Mouse (Mus musculus) right cerebral cortex, adult 2 months (tissue): ENCODE results near the gene Naaa.

ENCODE experiments used
- DNase-seq, 2 experiments: peaks; one replicate each; pipeline ENCODE4 v3.0.0; 2021 to 2022; ENCODE audit warnings: low spot score in 2 of 2

Naaa gene

DNA sequence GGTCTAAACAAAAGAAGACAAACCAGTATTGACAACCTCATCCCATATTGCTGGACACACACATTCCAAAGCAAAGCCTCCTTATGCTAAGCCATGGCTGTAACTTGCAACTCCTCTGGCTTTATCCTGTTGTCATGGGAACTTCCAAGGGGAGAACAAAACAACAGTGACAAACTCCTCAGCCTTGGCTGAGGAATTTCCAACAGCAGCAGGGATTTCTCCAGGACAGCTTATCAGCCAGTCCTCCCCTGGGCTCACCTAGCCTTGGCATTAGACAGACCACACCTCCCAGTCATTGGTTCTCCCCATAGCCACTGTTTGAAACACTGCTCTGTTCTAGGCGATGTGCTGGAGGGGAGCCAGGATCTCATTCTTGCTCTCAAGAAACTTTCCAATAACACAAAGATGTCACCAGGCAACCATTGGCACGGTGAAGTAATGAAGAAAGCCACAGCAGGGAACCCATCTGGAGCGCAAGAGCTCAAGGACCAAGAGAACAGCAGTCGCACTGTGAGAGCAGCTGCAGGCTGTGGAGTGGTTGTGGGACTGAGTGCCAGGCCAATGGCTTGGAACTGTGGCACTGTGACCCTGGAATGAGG is 14.1 kb downstream of the Naaa start:
- peak; percentile 69 to 79 for DNase-seq

DNA sequence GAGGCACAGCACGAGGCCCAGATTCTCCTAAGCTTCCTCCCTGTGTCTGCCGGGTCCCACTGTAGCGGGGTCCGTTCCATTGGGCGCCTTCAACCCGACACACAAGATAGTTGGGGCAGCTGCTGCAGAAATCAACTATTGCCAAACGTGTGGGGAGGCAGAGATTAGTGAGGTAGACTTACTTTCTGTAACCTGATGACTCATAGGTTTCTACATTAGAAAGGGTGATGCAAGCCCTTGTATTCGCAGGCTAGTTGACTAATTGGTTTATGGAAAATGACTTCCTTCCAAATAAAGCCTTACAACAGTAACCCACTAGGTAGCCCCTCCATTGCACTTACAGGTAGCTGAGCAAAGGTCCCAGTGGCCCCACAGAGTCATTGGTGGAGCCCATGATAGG is 15.3 kb downstream of the Naaa start:
- no peak for DNase-seq

DNA sequence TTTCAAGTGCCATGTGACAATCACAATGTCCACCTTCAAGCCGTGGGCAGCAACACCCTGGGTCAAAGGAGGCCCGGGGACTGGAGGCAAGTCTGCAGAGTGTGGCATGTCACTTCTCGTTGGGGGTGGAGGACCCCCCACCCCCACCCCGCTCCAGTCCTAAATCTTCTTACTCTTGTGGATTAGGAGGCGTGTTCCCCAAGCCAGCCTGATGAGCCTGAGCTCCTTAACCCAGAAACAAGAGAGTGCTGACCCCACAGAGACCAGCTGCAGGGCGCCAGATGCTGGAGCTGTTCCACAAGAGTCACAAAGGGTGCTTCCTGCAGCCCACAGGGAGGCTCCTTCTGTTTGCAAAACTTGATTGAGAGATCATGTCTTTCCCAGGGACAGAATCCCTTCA is 21.8 kb downstream of the Naaa start, which contains the start of gene Ppef2:
Ppef2 (minus strand) TSS at position 61 of the 400 bp plus-strand sequence.
- no peak for DNase-seq

DNA sequence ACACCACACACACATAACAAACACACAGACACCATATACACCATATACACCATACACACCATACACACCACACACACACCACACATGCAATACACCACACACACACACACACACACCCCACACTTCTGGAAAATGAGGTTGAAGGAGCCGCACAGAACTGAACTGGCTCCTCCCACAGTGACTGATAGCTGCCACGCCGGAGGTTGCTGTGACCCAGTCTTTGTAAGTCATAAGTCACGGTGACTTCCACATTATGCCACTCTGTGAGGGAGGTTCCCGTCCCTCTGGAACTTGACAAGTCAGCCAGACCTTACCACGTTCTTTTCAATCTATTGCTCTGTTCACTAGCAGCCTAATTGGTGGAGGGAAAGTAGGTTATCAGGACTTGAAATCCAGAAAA is 23.5 kb downstream of the Naaa start:
- DNase-seq, result no peak

DNA sequence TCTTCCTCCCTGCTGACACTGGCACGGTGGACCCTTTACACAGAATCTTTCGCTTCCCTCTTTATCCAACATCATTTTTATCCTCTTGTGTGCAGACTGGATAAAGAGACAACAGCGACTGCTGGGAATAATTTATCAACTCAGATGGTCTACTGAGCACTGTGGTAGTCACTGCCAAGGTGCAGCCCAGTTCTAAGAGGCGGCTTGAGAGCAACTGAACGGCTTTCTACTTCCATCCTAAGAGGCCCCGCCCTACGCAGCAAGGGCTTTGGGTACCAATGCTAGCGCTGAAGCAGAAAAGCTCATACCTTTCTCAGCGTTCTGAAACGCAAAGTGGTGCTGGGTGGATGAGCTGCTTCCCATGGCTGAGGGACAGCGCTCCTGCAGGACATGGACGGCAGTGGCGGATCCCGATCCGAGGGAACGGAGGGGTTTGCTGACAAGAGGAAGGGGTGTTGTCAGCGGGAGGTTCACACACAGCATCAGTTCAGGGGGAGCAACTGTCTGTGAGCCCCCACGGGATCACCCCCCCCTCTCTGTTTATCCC is 25.1 kb downstream of the Naaa start:
- peak in 1 of 2 experiments; percentile 43 for DNase-seq

DNA sequence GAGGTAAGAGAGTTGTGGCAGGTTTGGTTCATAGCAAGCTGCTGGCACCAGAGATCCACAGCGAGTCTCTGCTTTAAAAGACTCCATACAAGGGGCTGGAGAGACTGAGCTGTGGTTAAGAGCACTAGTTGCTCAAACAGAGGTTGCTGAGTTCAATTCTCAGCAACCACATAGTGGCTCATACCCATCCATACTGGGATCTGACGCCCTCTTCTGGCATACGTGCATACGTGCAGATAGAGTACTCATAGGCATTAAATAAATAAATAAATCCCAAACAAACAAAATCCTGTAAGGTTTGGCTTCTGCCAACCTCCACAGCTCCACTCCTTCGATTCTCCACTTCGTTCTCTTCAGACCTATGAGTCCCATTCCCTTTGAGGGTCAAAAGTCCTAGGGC is 25.9 kb downstream of the Naaa start:
- no peak for DNase-seq

DNA sequence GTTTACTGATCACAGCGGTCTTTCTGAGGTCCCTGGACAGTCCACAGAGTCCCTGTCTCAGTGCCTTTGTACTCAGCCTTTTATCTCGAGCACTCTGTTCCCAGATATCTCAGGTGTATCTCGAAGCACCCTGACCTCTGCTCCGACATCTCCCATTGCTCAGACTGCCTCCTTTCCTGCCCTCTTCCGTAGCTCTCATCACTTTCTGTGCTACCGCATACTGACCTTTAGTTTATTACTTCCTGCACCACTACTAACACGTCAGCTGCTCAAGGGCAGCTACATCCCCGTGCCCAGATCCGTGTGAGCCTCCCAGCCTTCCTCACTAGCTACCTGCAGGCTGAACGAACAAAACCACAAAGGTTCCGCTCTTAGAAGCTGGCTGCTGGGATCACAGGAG is 29.4 kb downstream of the Naaa start:
- DNase-seq, result no peak

DNA sequence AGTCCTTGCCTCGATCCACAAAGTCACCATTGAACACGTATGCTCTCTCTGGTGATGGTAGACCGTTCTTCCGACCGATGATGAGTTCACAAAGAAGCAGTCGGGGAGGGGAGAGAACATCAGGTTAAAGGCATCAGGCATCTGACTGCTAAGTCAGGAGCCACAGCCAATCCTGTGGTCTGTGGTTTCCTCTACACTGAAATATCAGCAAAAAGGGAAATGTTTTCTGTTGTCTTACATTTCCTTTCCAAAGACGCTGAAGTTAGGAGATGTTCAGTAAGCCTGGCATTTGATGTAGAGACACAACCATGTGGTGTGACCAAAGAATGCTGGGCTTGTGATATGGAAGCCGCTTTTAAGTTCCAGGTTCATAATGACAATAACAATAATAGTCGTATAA is 32.5 kb downstream of the Naaa start:
- no peak for DNase-seq

DNA sequence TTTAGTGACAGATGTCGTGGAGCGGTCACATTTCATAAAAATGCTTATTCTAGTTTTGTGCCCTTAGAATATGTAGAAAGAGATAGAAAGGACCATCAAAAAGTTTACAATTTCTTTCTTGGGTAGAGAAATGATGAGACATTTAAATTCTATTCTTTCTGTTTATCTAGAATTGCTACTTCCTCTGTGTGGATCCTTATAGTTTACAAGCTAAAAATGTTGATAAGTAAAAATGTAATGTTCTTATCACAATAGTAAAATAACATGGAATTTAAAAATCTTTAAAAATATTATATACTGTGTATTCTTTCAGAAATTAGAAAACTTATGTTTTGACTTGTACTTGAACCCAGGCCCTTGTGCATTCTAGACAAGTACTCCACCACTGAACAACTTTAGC is 33.1 kb downstream of the Naaa start:
- no peak for DNase-seq

DNA sequence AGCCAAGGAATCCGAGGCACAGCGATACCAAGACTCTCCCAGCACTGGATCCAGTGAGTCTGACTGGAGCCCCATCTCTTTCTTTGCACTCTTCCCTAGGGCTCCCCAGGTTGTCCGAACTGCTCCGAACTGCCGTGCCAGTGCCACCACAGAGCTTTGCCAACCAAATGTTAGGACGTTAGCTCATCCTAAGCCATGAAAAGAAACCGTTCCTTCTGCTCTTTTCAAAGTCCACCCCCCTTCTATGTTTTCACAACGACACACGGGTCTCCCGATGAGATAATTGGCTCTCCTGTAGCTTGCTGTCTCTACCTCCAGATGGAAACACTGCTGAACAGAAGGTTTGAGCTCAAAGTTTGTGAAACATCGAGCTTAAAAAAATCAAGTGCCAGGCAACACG is 37.2 kb downstream of the Naaa start:
- no peak for DNase-seq

DNA sequence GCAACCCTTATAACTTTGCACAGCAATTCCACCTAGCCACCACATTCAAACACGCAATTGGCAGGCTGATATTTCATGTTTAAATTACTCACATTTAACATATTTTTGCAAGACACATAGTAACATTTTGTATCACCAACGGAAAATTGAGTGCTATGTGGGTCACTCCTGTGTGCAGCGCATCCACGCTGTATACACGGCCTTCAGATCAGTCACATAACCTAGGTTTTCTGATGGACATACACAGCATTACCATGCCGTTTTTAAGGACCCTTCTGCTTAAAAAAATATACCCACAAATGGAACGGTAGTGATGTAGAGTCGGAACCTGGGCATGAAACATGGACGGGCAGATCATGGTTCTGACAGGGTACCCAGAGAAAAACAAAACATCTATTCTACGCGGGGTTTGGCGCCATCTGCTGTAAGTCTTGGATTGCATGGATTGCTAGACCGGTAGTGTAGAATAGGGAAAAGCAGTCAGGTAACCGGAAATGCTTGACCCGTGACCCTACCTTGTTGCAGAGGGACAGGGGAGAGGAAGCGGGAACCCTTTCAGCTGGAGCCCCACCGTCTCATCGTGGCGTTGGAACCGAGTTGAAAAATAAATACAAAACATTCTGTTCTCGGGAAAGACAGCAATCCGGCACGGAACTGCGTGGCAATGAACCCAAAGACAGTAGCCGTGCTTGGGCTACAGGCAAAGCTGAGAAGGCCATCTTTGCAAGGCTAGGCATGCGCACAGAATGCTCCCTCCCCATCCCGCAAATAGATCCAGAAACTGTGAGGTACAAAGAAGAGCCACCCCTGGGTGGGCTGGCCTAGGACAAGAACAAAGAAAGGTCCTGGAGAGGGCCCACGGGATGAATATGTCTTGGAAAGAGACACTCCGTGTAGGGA is 38.4 kb downstream of the Naaa start:
- DNase-seq, result peak; percentile 88 to 91

DNA sequence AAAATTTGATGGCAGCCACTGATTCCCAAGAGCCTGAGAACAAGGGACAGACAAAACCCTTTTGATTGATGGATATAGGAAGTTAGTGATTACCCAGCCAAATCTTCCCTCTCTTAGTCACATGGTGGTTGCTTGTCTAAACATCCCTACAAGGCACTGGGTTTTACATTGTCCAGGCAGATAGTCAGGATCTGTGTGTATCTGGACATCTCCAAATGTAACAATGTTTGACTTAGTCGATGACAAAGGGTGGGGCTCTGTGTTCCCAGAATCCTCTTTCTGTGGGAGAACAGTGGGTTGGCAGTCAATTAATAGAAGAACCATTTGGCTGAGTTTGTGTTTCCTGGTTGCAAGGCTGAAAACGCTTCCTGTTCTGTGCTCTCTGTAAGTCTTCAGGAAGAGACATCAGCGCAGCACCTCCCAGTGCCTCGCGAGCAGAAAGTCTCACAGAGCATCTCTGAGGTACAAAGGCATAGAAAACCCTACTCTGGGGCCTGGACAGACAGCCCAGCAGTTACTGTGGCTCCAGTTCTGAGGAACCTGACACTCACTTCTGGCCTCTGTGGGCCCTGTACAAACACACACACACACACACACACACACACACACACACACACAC is 42.9 kb downstream of the Naaa start:
- no peak for DNase-seq

DNA sequence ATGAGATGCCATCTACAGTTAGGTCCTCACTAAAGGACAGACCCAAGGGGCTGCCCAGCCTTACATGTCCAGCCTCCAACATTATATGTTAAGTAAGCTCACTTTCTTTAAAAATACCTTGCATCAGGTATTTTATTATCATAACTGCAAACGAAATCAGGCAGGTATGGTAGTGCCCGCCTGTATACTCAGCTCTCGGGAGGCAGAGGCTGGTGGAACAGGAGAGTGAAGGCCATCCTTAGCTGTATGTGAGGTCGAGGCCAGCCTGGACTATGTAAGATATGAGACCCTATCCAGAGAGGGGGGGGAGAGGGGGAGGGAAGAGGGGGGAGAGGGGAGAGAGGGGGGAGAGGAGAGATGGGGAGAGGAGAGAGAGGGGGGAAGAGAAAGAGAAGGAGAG is 44.6 kb downstream of the Naaa start:
- no peak for DNase-seq

DNA sequence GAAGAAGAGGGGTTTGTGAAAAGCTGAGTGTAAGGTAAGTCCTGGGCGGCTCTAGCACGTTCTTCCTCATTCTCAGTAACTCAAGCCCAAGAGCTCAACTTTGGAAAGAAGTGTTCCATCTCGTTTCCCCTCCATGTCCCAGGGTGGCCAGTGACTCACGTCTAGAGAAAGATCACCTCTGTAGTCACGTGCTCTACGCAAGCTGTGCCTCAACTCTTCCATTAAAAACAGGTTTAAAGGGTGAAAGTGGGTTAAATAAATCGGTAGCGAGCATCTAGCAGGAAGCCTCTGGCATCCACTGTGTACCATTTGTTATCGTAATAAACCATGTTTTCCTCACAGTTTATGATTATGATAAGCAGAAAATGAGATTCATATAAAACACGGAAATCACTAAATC is 46.1 kb downstream of the Naaa start:
- DNase-seq, result no peak

DNA sequence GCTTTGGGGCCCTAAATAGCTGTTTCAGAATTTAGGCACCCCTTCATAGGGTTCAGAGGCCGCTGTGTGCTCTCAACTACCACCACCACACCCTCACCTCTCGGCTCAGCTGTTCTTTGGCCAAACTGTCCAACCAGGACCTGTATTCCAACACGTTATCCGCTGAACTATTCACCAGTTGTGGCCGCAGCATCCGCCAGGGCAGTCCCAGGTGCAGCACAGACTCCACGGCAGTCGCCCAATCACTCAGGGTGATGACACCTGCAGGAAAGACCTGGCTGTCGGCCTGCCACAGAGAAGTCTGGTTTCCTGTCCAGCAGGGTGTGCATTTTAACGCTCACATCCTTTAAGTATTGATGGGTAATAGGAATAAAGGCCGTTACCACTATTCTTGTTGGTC is 47.7 kb downstream of the Naaa start:
- no peak for DNase-seq

DNA sequence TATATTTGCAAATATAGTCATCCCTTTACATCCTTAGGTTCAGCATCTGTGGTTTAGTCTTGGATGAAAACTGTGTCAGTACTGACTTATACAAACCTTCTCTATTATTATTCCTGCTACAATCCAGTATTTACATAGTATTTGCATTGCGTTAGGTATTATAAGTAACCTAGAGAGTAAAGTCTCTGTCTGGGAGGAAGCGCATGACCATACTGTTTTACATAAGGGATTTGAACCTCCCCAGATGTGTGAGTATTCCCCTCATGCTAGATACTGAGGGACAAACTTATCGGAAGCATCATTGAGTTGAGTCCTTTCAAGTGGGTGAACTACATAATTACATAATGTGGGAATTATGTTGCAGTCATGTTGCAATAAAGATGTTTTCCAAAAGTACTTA is 48.5 kb downstream of the Naaa start:
- no peak for DNase-seq

DNA sequence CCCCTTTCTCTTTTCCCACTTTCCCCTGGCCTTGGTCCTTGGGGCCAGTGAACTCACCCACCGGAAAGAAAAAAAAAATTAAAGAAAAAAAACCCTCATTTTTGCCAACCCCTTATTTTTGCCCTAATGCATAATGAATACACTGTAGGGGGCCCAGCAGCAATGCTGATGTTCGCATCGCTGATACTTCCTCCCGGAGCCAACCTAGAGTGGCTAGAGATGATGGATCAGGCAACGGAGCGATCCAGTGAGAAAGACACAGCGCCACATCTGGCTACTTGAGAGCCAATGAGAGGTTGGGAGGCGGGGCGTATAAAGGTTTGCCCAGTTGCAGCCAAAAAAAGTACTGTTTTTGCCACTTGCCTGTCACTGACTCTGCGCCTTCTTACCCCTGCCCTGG is 49.2 kb downstream of the Naaa start:
- no peak for DNase-seq

DNA sequence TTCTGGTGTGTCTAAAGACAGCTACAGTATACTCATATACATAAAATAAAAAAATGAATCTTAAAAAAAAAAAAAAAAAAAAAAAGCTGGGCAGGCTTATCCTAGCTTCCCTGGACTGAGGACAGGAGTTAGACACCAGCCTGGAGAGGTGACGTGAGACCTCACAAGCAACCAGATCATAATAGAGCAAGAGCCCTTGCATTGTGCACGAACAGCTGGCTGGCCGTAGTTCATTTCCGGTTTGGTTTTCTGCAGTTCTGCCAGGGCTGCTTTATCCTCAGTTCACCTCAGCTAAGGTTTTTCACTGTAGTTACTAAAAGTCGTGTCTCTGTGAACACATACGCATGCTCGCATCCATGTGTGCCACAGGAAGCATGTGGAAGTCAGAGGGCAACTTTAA is 50.2 kb downstream of the Naaa start:
- DNase-seq, result no peak

DNA sequence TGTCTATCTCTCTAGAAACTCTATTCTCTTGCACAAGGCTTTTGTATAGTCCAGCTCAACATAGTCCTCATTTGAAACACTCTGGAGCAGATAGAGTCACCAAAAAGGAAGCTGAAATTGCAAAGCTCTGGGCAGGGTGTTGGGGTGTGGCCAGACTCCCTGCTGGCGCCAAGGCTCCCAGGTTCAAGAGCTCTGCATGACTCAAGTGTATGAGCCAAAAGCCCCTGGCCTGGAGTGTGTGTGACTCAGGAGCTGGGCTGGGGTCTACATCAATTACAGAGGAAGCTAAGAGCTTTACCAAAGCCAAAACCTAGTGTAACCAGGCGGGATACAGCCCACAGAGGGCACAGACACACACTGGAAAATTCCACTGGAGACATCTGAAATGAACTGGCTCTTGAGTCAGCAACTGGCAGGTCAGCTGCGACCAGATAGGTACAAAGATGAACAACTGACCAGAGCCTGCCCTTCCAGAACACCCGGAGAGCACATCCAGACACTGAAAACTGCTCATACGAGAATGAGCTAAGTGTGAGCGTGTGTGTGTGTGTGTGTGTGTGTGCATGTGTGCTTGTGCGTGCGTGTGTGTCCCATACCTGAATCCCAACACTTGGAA is 57.6 kb downstream of the Naaa start:
- DNase-seq, result no peak

DNA sequence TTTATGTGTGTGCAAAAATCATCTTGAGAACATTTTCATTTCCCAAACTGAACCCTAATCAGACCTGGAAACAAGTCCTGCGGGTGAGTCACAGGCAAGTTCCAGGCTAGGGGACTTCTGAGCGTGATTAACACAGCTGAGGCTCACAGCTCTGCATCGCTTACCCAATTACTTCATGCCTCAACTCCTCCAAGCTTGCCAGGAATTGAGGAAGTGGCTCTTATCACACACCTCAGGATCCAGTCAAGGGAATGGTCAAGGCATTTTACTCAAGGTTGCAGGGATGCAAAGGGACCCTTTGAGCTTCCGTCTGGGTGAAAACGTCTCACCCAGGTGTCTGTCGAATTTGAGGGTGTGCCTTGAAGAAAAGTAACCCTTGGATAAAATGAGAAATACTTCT is 58.1 kb downstream of the Naaa start:
- DNase-seq, result no peak

DNA sequence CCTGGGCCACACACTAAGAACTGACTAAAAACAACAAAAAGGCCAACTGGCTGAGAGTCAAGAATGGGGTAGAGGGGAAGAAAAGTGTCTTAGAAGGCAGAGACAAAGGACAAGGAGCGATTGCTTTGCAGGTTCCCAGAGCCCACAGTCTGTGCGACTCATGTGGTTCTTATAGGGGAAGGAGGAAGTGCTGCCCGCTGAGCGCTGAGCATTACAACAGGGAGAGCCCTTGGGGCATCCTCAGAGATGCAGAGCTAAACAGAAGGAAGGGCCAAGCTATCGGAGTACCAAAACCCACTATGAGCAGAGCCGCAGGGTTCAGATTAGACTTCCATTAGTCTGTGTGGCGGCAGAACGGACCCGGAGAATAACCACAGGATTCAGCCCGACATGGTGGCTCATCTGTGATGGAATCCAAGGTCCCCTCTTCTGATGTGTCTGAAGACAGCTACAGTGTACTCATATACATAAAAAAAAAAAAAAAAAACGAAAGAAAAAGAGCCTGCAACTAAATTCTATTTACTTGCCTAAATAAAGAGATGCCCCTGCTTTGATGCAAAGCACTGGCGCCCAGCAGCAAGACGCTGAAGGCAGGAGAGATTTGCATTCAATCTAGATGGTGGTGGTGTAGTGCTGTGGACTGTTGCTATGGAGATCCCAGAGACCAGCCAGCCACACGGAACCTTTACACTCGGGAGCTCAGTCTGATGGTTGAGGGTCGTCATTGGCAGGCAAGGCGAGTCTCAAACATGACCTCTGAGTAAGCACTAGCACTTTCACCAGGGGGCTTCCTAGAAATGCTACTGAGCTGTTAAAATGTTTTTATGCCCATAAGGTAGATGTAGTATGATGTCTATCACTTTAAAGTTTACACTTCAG is 58.8 kb downstream of the Naaa start:
- no peak for DNase-seq
